Mouse (Mus musculus) cerebellum, postnatal 36 days (tissue): ENCODE data around the gene Arrdc1.
"Not testable (repeated sequence)": the region's sequence is repeated elsewhere in the genome, so short reads cannot be mapped to it uniquely, and the experiment has no call there.

Experiments used
- DNase-seq, 2 experiments: peaks; one replicate each; pipeline ENCODE4 v3.0.0; 2021 to 2022; ENCODE audit warnings: mixed read lengths in 2 of 2

The Arrdc1 gene

GRCm38 (mm10) chr2:24935057-24935796 is at the start of gene Arrdc1:
Gene Arrdc1, minus strand, starts transcription at chr2:24935252.
- peak; percentile 77 to 82 for DNase-seq

- DNase-seq, result no peak
Measured at GRCm38 (mm10) chr2:24976960-24977359, 41.9 kb upstream of the Arrdc1 start.

- peak; percentile 31 to 52 for DNase-seq
Measured at GRCm38 (mm10) chr2:24975704-24976297, 40.7 kb upstream of the Arrdc1 start, which contains the start of gene Pnpla7. Gene Pnpla7, plus strand, starts transcription at chr2:24976033.

- DNase-seq, result peak; percentile 94 to 97
Measured at GRCm38 (mm10) chr2:24974906-24975703, 40.1 kb upstream of the Arrdc1 start, which contains the start of gene Mrpl41. Gene Mrpl41, minus strand, starts transcription at chr2:24975098.

- DNase-seq, result peak in 1 of 2 experiments; percentile 14
Measured at GRCm38 (mm10) chr2:24974452-24974851, 39.4 kb upstream of the Arrdc1 start.

- no peak for DNase-seq
Measured at GRCm38 (mm10) chr2:24970386-24970785, 35.3 kb upstream of the Arrdc1 start.

- peak; percentile 88 to 90 for DNase-seq
Measured at GRCm38 (mm10) chr2:24962304-24963000, 27.4 kb upstream of the Arrdc1 start, which contains the start of gene Dph7. Gene Dph7, plus strand, starts transcription at chr2:24962400.

GRCm38 (mm10) chr2:24960910-24961309 is 25.9 kb upstream of the Arrdc1 start:
- DNase-seq, result peak; percentile 19 to 27

GRCm38 (mm10) chr2:24952537-24953055 is 17.5 kb upstream of the Arrdc1 start:
- no peak for DNase-seq

- no peak for DNase-seq
Measured at GRCm38 (mm10) chr2:24950189-24950535, 15.1 kb upstream of the Arrdc1 start.

GRCm38 (mm10) chr2:24949421-24950188 is 14.6 kb upstream of the Arrdc1 start, which contains the start of gene Zmynd19:
Gene Zmynd19, plus strand, starts transcription at chr2:24949792.
- DNase-seq, result peak; percentile 98 to 99

- not testable (repeated sequence) for DNase-seq
Measured at GRCm38 (mm10) chr2:24944304-24944703, 9.3 kb upstream of the Arrdc1 start.

GRCm38 (mm10) chr2:24942092-24942491 is 7.0 kb upstream of the Arrdc1 start:
- no peak for DNase-seq

GRCm38 (mm10) chr2:24934441-24934963 is 550 bp downstream of the Arrdc1 start:
- DNase-seq, result peak; percentile 51 to 55

GRCm38 (mm10) chr2:24929593-24929992 is 5.5 kb downstream of the Arrdc1 start:
- no peak for DNase-seq

- no peak for DNase-seq
Measured at GRCm38 (mm10) chr2:24929119-24929518, 5.9 kb downstream of the Arrdc1 start.

- DNase-seq, result peak; percentile 42 to 53
Measured at GRCm38 (mm10) chr2:24927810-24928479, 7.1 kb downstream of the Arrdc1 start.

- DNase-seq, result no peak
Measured at GRCm38 (mm10) chr2:24926965-24927358, 8.1 kb downstream of the Arrdc1 start.

- no peak for DNase-seq
Measured at GRCm38 (mm10) chr2:24926345-24926964, 8.6 kb downstream of the Arrdc1 start.

GRCm38 (mm10) chr2:24925284-24925683 is 9.8 kb downstream of the Arrdc1 start:
- no peak for DNase-seq
